Mouse (Mus musculus): ENCODE measurements around the gene Tdrd12.
"Not testable (repeated sequence)": the region's sequence is repeated elsewhere in the genome, so short reads cannot be mapped to it uniquely, and the experiment has no call there.

Gene Tdrd12

GRCm38 (mm10) chr7:35537562-35537961 is at the start of gene Tdrd12:
Tdrd12 (minus strand) TSS chr7:35537745.
- no peak for DNase-seq (ENCODE audit: low spot score in 2 of 2)

GRCm38 (mm10) chr7:35586906-35587445 is 49.4 kb upstream of the Tdrd12 start:
- no peak for DNase-seq (ENCODE audit: low spot score in 2 of 2)

GRCm38 (mm10) chr7:35586055-35586905 is 48.7 kb upstream of the Tdrd12 start, which contains the start of gene Ankrd27:
Ankrd27 (plus strand) TSS chr7:35586244.
- DNase-seq (ENCODE audit: low spot score in 2 of 2), result peak; percentile 93 to 96

GRCm38 (mm10) chr7:35585191-35586054 is 47.9 kb upstream of the Tdrd12 start, which contains the start of gene Rgs9bp:
Rgs9bp (minus strand) TSS chr7:35585582.
- DNase-seq (ENCODE audit: low spot score in 2 of 2), result no peak

GRCm38 (mm10) chr7:35584786-35585190 is 47.2 kb upstream of the Tdrd12 start:
- DNase-seq (ENCODE audit: low spot score in 2 of 2), result no peak

GRCm38 (mm10) chr7:35584068-35584785 is 46.7 kb upstream of the Tdrd12 start:
- DNase-seq (ENCODE audit: low spot score in 2 of 2), result no peak

- no peak for DNase-seq (ENCODE audit: low spot score in 2 of 2)
These were observed 46.0 kb upstream of the Tdrd12 start for GRCm38 (mm10) chr7:35583476-35584025.

GRCm38 (mm10) chr7:35582719-35583118 is 45.2 kb upstream of the Tdrd12 start:
- no peak for DNase-seq (ENCODE audit: low spot score in 2 of 2)

- DNase-seq (ENCODE audit: low spot score in 2 of 2), result no peak
These were observed 42.3 kb upstream of the Tdrd12 start for GRCm38 (mm10) chr7:35579849-35580248.

GRCm38 (mm10) chr7:35570883-35571282 is 33.3 kb upstream of the Tdrd12 start:
- DNase-seq (ENCODE audit: low spot score in 2 of 2), result not testable (repeated sequence)

GRCm38 (mm10) chr7:35569724-35570123 is 32.2 kb upstream of the Tdrd12 start:
- not testable (repeated sequence) for DNase-seq (ENCODE audit: low spot score in 2 of 2)

- DNase-seq (ENCODE audit: low spot score in 2 of 2), result not testable (repeated sequence)
These were observed 28.4 kb upstream of the Tdrd12 start for GRCm38 (mm10) chr7:35565965-35566364.

- not testable (repeated sequence) for DNase-seq (ENCODE audit: low spot score in 2 of 2)
These were observed 27.3 kb upstream of the Tdrd12 start for GRCm38 (mm10) chr7:35564872-35565271.

- no peak for DNase-seq (ENCODE audit: low spot score in 2 of 2)
These were observed 26.7 kb upstream of the Tdrd12 start for GRCm38 (mm10) chr7:35564067-35564865.

GRCm38 (mm10) chr7:35563071-35563470 is 25.5 kb upstream of the Tdrd12 start:
- DNase-seq (ENCODE audit: low spot score in 2 of 2), result no peak

- DNase-seq (ENCODE audit: low spot score in 2 of 2), result no peak
These were observed 22.3 kb upstream of the Tdrd12 start for GRCm38 (mm10) chr7:35559838-35560237.

- DNase-seq (ENCODE audit: low spot score in 2 of 2), result no peak
These were observed 21.1 kb upstream of the Tdrd12 start for GRCm38 (mm10) chr7:35558681-35559080.

GRCm38 (mm10) chr7:35557577-35557976 is 20.0 kb upstream of the Tdrd12 start:
- no peak for DNase-seq (ENCODE audit: low spot score in 2 of 2)

GRCm38 (mm10) chr7:35556905-35557304 is 19.4 kb upstream of the Tdrd12 start:
- no peak for DNase-seq (ENCODE audit: low spot score in 2 of 2)

GRCm38 (mm10) chr7:35556205-35556603 is 18.7 kb upstream of the Tdrd12 start, which contains the start of gene Nudt19:
Nudt19 (minus strand) TSS chr7:35556304.
- no peak for DNase-seq (ENCODE audit: low spot score in 2 of 2)

Measured in frontal cortex, postnatal 14 days (tissue).